Mouse (Mus musculus): Measurements from ENCODE around the gene Atp5b. TPM values are rescaled to one million over a fixed set of nuclear protein-coding genes. Genes with fewer than 3 reads are reported as not detected.

Gene Atp5b
- total RNA-seq, 2 experiments from 2014 or later: 3,225 to 4,497 TPM

DNA sequence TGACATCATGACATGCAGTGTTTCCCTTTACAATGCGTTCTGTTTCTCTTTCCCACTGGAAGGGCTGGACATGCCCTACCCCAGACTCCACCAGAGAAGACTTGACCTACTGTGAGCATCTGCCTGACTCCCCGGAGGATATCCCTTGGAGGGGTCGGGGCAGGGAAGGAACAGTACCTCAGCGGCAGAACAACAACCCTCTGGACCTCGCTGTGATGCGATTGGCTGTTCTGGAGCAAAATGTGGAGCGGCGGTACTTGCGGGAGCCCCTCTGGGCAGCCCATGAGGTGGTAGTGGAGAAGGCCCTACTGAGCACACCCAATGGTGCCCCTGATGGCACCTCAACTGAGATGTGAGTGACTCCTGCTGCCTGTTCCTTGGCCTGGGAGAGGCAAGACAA, 41.8 kb downstream of the Atp5b start:
- Histone ChIP-seq H3K4me3 (no peak overlapping the region), H3K27ac (no peak overlapping the region)
- TF ChIP-seq CTCF (IDR thresholded peaks at IDR 0.05): no peak
- no peak for DNase-seq
- intact Hi-C loops (cut with DNase I): no loop called here

DNA sequence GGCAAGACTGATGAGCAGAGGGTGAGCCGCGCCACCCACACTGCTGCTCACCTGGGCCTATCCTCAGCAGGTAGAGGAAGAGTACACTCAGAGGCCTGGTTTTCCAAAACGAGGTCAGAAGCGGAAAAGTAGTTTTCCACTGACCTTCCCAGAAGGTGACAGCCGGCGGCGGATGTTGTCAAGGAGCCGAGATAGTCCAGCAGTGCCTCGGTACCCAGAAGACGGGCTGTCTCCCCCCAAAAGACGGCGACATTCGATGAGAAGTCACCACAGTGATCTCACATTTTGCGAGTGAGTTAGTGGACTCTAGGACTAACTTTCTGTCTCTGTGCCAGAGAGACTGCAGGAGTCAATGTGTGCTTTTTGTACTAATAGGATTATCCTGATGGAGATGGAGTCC, 42.9 kb downstream of the Atp5b start:
- no peak overlapping the region for H3K27ac ChIP-seq
- intact Hi-C loops (cut with DNase I): no loop called here
- no peak for TF ChIP-seq CTCF (IDR thresholded peaks at IDR 0.05)
- no peak overlapping the region for H3K4me3 ChIP-seq
- DNase-seq: no peak

DNA sequence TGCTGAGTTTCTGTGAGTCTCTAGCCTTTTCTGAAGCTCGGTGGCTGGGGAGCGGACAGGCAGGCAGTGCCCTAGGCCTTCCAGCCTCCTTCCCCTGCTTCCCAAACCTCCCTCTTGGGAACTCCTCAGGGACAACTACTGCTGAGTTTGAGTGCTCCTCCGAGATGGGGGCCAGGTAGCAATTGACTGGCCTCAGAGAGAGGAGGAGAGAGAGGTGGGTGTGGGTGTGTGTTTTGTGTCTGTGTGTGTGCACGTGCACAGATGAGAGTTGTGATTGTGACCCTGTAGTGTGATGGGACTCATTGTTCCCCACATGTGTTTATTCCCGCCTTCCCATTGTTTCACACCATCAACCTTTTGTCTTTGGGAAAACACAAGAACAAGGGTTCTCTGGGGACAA, 44.4 kb downstream of the Atp5b start:
- DNase-seq: no peak
- Histone ChIP-seq H3K27ac (no peak overlapping the region), H3K4me3 (no peak overlapping the region)
- intact Hi-C loops (cut with DNase I): no loop called here
- no peak for TF ChIP-seq CTCF (IDR thresholded peaks at IDR 0.05)

DNA sequence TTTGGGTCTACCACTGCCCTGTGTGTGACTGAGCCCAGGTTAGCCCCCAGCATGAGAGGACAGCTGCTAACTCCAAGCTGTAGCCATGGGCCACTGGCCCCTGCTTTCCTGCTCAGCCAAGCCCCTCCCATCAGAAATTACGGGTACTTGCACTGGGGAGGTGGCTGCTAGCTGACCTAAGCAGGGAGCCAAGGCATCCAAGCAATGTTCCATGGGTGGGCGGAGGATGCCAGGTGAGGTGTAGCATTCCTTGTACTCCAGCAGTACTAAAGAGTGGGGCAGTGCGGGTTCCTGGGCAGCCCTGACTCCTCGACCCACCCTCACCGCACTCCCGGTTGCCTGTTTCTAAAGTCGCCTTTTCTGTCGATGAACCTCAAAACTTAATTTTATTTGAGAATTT, 45.1 kb downstream of the Atp5b start:
- no peak for DNase-seq
- no peak for TF ChIP-seq CTCF (IDR thresholded peaks at IDR 0.05)
- H3K27ac ChIP-seq: no peak overlapping the region
- intact Hi-C loops (cut with DNase I): no loop called here
- H3K4me3 ChIP-seq: no peak overlapping the region

DNA sequence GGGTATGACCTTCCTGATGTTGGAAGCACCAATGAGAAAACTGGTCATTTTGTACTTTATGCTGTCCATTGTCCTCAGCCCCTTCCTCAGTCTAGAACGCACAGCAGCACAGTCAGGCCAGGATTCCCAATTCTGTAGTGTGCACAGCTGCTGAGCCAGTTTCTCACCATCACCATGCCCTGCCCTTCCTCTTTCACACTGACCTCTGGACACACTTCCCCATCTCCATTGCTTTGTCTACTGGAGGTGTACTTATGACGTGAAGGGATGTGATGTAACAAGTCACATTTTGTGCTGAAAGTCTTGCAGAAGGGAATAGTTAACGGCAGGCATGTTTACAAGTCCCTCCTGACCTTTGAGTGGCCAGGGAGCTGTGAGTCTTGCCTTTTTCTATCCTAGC, 48.2 kb downstream of the Atp5b start:
- intact Hi-C loops (cut with DNase I): no loop called here

DNA sequence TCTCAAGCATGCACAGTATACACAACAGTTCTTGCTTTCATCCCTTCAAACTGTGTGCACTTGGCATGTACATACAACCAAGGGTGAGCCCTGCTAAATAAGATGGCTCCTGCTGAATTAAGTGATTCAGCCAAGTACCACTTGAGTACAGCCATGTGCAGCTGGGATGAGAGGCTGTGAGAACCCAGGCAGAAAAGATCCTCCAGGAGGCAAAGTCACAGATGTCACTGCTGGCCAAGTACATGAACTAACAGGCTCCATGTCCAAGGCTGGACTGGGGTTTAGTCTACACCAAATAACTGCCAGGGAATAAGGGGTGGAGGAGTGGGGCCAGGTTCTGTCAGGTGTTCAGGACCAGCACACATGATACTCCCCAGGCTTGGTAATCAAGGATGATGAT, 48.7 kb downstream of the Atp5b start:
- Histone ChIP-seq H3K4me3 (no peak overlapping the region), H3K27ac (no peak overlapping the region)
- TF ChIP-seq CTCF (IDR thresholded peaks at IDR 0.05): no peak
- DNase-seq: no peak
- intact Hi-C loops (cut with DNase I): no loop called here

More for the DNA sequence above, 48.2 kb downstream of the Atp5b start:
- no peak overlapping the region for H3K4me3 ChIP-seq
- no peak for TF ChIP-seq CTCF (IDR thresholded peaks at IDR 0.05)
- no peak for DNase-seq
- H3K27ac ChIP-seq: no peak overlapping the region

DNA sequence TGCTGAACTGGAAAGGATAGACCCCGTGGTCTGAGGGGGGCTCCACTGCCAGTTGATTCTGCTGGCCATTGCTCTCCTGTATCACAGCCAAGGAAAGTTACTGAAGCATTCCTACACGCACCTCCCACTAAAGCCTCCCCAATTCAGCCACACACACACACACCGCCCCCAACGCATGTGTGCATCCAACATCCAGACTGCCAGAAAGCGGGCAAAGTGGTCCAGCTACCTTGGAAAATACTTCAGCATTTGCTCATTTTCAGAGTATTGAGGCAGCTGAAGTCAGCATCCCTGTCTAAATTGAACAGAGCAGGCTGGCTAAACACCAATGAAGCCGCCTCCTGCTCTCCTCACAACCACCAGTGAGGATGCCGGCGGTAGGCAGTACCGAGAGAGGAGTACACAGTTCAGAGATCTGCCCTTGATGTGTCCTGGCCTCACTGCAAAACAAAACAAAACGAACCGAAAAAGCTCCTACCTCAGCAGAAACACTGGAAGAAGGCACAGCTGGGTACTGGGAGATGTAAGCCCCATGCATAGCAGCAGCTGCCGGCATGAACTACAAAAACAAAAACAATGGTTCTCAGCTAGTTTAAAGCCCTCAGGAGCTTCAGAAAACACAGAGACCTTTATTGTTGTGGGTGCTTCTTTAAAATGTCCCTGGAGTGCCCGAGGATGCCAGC, 50.7 kb downstream of the Atp5b start:
- no peak for DNase-seq
- Histone ChIP-seq H3K27ac (no peak overlapping the region), H3K4me3 (no peak overlapping the region)
- intact Hi-C loops (cut with DNase I): no loop called here
- no peak for TF ChIP-seq CTCF (IDR thresholded peaks at IDR 0.05)

DNA sequence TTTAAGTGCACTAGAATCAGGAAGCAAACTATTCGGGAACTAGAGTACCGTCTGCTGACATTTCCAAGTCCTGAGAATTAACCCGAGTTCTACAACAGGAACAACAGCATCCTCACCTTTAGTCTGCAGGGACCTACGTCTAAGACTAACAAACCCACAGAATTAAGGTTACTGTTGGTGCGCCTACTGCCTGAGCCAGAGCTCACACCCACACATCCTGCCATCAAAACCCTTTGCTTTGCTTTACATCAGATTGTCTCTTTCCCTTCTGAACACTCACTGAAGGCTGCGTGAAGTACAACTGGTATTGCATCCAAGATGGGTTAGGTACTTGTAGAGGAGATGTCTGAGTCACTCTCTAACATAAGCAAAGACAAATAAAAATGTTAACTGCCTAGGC, 52.3 kb downstream of the Atp5b start:
- intact Hi-C loops (cut with DNase I): no loop called here

More for the DNA sequence above, 52.3 kb downstream of the Atp5b start:
- H3K27ac ChIP-seq: no peak overlapping the region
- H3K4me3 ChIP-seq: no peak overlapping the region
- DNase-seq: no peak
- no peak for TF ChIP-seq CTCF (IDR thresholded peaks at IDR 0.05)

Small RNA genes within 50 kb of the gene (microRNA-seq; reads per million reads assigned to microRNA genes)
- 23.8 reads per million, percentile 18 among the genes with 10 or more reads in this experiment for gene Mir677

Other genes starting within 250 kb of the Atp5b start
- not detected for gene Rdh19, start 233.3 kb upstream of the Atp5b start, total RNA-seq (2021)
- not detected for gene Rdh16f2, start 216.8 kb upstream of the Atp5b start, total RNA-seq (2021)
- gene Rdh7, start 194.5 kb upstream of the Atp5b start, total RNA-seq (2021): not detected
- not detected for gene Sdr9c7, start 184.8 kb upstream of the Atp5b start, total RNA-seq (2021)
- gene Hsd17b6, start 75.7 kb upstream of the Atp5b start, total RNA-seq (2021): not detected
- gene Prim1, start 68.1 kb upstream of the Atp5b start, total RNA-seq (2021): under 1 TPM; 0.61 to 0.95 TPM
- 100 to 1,000 TPM; 385 to 418 TPM for gene Naca, start 47.7 kb upstream of the Atp5b start, total RNA-seq (2021)
- gene Ptges3, start 24.3 kb upstream of the Atp5b start, total RNA-seq (2021): 10 to 100 TPM; 75.4 to 81.3 TPM
- 10 to 100 TPM; 12.7 to 13.2 TPM for gene Baz2a, start 8.3 kb downstream of the Atp5b start, total RNA-seq (2021)
- gene Rbms2, start 97.0 kb downstream of the Atp5b start, total RNA-seq (2021): 10 to 100 TPM; 51.8 to 71.2 TPM
- under 1 TPM; 0.59 to 0.67 TPM for gene Gls2, start 111.2 kb downstream of the Atp5b start, total RNA-seq (2021)
- 10 to 100 TPM; 29.5 to 36.4 TPM for gene Spryd4, start 128.5 kb downstream of the Atp5b start, total RNA-seq (2021)
- not detected for gene Mip, start 142.6 kb downstream of the Atp5b start, total RNA-seq (2021)
- 1 to 10 TPM; 1.8 to 2.5 TPM for gene Timeless, start 148.8 kb downstream of the Atp5b start, total RNA-seq (2021)
- not detected for gene Apon, start 170.8 kb downstream of the Atp5b start, total RNA-seq (2021)
- not detected for gene Apof, start 185.4 kb downstream of the Atp5b start, total RNA-seq (2021)
- 1 to 10 TPM; 3.2 to 4.5 TPM for gene Stat2, start 187.3 kb downstream of the Atp5b start, total RNA-seq (2021)
- not detected for gene Il23a, start 215.5 kb downstream of the Atp5b start, total RNA-seq (2021)
- gene Pan2, start 220.1 kb downstream of the Atp5b start, total RNA-seq (2021): 1 to 10 TPM; 5.1 to 5.3 TPM
- 10 to 100 TPM; 35.1 to 52.1 TPM for gene Cnpy2, start 239.2 kb downstream of the Atp5b start, total RNA-seq (2021)

Measured in gastrocnemius, adult 2 months (tissue).